Mouse (Mus musculus): Measurements from ENCODE around the gene Recql. TPM values are rescaled to one million over a fixed set of nuclear protein-coding genes. Genes with fewer than 3 reads are reported as not detected.

Recql gene
- polyA plus RNA-seq (2015; fragmentation: Nextera tagmentation; extraction: Ambion mirVana): 22.2 and 23.9 TPM in 2 replicates

DNA sequence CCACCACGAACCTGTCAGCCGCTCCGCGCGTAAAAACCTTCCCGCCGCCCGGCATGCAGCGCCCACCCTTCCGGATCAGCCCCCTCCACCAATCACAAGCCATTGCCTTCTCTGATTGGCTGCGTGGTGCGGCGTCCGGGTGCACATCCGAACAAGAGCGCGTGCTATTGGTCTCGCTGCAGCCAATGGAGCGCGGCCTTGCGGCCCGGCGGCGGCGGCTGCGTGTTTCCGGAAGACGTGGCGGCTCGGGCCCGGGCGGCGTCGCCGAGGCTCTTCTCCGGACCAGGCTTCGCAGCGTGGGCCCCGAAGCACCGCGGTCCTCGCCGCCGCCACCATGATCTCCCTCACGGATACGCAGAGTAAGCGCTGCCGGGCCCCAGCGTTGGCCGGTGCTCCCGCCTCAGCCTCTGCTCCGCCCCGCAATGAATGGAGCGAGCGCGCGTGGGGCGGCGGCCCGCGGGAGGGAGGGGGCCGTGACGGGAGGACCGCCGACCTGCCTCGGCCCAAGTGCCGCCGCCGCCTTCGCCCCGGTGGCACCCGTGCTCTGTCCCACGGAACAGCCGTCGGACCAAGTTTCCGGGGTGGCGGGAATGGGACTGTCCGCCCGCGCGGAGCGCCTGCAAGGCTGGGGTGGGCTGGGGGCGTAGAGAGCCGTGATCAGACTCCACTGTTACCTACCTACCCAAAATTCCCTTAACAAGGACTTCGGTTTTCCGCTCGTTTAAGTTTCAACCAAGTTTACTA is at the start of gene Recql, which contains the start of gene Golt1b:
Gene Recql (minus strand): TSS at position 77 of the 744 bp plus-strand sequence.
Gene Golt1b (plus strand): TSS at position 211 of the 744 bp plus-strand sequence.
- peak within 1 kb of the TSS; percentile 80 for H3K4me2 ChIP-seq
- peak within 1 kb of the TSS; percentile 62 for H3K27ac ChIP-seq (replicated peaks)
- under 1% methylated on average over 84 of the region's 87 CpGs for WGBS
- H3K27me3 ChIP-seq: no peaks in the 10 kb centered on the region
- no peaks in the 10 kb centered on the region for H3K36me3 ChIP-seq
- peak within 1 kb of the TSS; percentile 83 for H3K9ac ChIP-seq
- peak; percentile 100 for ATAC-seq (ENCODE audit: low FRiP score, low read depth)
- H3K4me3 ChIP-seq: peak within 1 kb of the TSS; percentile 99
- peaks cover 25% of the 10 kb centered on the region for H3K4me1 ChIP-seq (replicated peaks)
- no peaks in the 10 kb centered on the region for H3K9me3 ChIP-seq

DNA sequence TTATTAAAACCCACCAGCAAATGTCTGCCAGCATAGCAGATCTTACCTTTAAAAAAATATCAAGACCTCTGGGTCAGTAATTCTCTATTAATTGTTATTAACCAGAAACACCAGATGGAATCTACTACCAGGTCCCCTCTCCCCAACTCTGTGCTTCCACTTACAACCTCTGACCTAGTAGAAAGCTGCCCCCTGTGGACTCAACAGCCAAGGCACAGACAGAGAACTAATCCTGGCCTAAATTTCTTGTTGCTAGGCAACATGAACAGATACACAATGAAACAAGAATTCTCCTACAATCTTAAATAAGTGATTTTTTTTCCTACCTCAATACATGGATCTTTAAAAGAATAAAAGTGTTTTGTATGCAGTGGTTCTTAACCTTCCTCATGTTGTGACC is 42.2 kb upstream of the Recql start:
- no peak overlapping the region for H3K4me3 ChIP-seq
- no peak overlapping the region for H3K9ac ChIP-seq
- ATAC-seq (ENCODE audit: low FRiP score, low read depth): no peak
- H3K27ac ChIP-seq (replicated peaks): no peak overlapping the region
- no peaks in the 10 kb centered on the region for H3K36me3 ChIP-seq
- no peaks in the 10 kb centered on the region for H3K27me3 ChIP-seq
- H3K4me1 ChIP-seq (replicated peaks): no peaks in the 10 kb centered on the region
- H3K4me2 ChIP-seq: no peak overlapping the region
- no peaks in the 10 kb centered on the region for H3K9me3 ChIP-seq

DNA sequence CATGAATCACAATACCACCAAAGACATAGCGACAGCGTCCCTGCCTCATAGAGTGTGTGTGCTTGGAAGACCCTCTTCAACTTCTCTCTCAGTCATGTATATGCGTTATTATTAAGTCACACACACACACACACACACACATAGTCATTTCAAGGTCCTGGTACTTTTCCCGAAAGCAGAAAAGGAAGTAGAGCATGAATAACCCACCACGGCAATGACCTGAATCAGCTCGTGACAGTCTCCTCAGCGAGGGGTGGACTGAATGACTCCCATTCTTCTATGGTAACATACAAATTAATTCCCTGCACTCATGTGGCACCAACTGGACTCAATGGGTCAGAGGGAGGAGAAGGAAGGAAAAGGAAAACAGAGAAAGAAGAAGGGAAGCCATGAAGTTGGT is 38.1 kb upstream of the Recql start:
- Histone ChIP-seq H3K36me3 (no peaks in the 10 kb centered on the region), H3K9ac (no peak overlapping the region)

DNA sequence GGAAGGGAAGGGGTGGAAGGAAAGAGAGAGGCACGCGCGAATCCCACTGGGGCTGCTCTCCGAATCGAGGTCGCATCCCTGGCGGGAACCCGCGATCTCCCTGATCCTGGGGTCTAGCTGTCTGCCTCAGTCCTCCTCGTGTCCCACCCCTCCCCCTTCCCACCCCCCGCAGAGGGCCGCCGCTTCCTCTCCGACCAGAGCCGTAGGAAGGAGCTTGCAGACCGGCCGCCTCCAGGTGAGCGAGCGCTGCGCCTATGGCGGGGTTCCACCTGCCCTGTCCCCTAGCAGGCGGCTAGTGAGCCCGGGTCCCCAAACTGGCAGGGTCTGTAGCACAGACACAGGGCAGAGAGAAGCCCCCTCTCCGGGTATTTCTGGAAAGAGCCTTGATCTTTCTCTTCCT is 27.7 kb upstream of the Recql start:
- H3K4me1 ChIP-seq (replicated peaks): peaks cover 4% of the 10 kb centered on the region
- H3K4me2 ChIP-seq: peak overlapping the region; percentile 77
- no peaks in the 10 kb centered on the region for H3K9me3 ChIP-seq
- H3K27ac ChIP-seq (replicated peaks): no peak overlapping the region
- peak; percentile 34; the same call in 1 of the 2 replicates for ATAC-seq (ENCODE audit: low FRiP score, low read depth)
- under 1% methylated on average over 24 of the region's 24 CpGs for WGBS
- peaks cover 22% of the 10 kb centered on the region; the same call in 1 of the 2 replicates for H3K27me3 ChIP-seq
- no peaks in the 10 kb centered on the region for H3K36me3 ChIP-seq
- peak overlapping the region; percentile 38 for H3K4me3 ChIP-seq
- H3K9ac ChIP-seq: peak overlapping the region; percentile 42

More for the DNA sequence above, 38.1 kb upstream of the Recql start:
- no peak overlapping the region for H3K4me3 ChIP-seq
- no peak overlapping the region for H3K27ac ChIP-seq (replicated peaks)
- H3K4me1 ChIP-seq (replicated peaks): no peaks in the 10 kb centered on the region
- 67% methylated on average over 7 of the region's 7 CpGs for WGBS
- no peak overlapping the region for H3K4me2 ChIP-seq
- H3K9me3 ChIP-seq: no peaks in the 10 kb centered on the region
- ATAC-seq (ENCODE audit: low FRiP score, low read depth): no peak
- H3K27me3 ChIP-seq: no peaks in the 10 kb centered on the region

DNA sequence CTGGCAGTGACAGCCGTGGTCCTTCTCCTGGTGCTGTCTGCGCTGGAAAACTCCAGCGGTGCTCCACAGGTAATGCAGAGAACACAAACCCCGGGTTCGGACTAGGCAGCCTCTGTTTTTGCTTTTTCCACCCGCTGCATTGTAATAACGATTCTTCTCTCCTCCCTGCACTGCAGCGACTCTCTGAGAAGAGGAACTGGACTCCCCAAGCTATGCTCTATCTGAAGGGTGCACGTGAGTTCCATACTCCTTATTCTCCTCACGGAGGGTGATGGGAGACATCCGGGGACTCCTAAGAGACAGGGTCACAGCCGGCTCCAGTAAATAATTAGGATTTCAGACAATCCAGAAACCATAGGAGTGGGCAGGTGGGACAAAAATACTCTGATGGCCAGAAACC is 27.0 kb upstream of the Recql start:
- Histone ChIP-seq H3K9me3 (no peaks in the 10 kb centered on the region), H3K9ac (no peak overlapping the region), H3K27ac (replicated peaks) (no peak overlapping the region), H3K4me2 (peak overlapping the region; percentile 77), H3K27me3 (peaks cover 22% of the 10 kb centered on the region; the same call in 1 of the 2 replicates), H3K36me3 (no peaks in the 10 kb centered on the region), H3K4me3 (no peak overlapping the region), H3K4me1 (replicated peaks) (peaks cover 4% of the 10 kb centered on the region)
- no peak for ATAC-seq (ENCODE audit: low FRiP score, low read depth)
- WGBS: 16% methylated on average over 12 of the region's 12 CpGs

DNA sequence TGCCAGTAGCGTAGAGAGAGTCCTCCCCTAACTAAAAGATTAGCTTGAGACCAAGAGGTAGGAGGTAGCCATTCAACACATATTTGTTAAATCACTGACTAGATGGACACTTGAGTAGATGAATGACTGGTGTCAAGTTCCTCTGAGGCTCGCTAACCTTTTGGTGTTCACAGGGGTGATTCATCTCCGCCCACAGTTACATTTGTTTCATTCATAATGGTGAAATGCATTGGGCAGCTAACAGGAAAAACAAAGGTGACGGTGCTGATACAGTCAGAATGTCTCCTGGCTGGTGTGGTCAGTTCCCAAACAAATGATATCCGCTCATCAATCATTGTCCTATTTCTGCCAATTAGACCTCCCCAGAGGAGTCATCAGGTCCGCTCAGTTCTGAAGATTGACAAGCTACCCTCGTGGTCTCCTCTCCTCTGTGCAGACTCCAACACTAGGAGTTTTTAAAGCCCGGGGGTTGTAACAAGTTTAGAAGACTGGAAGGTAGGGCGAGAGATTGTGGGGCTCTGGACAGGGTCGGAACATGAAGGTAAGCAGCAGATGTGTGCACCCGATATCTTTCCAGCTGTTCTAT is 26.1 kb upstream of the Recql start, which contains the start of gene Spx:
Gene Spx (plus strand): TSS at position 536 of the 586 bp plus-strand sequence.
- Histone ChIP-seq H3K4me2 (peak within 1 kb of the TSS; percentile 77), H3K27me3 (peaks cover 22% of the 10 kb centered on the region; the same call in 1 of the 2 replicates), H3K9ac (no peak within 1 kb of the TSS), H3K4me1 (replicated peaks) (peaks cover 4% of the 10 kb centered on the region), H3K4me3 (no peak within 1 kb of the TSS), H3K9me3 (no peaks in the 10 kb centered on the region), H3K27ac (replicated peaks) (no peak within 1 kb of the TSS), H3K36me3 (no peaks in the 10 kb centered on the region)
- 67% methylated on average over 11 of the region's 11 CpGs for WGBS
- no peak for ATAC-seq (ENCODE audit: low FRiP score, low read depth)

DNA sequence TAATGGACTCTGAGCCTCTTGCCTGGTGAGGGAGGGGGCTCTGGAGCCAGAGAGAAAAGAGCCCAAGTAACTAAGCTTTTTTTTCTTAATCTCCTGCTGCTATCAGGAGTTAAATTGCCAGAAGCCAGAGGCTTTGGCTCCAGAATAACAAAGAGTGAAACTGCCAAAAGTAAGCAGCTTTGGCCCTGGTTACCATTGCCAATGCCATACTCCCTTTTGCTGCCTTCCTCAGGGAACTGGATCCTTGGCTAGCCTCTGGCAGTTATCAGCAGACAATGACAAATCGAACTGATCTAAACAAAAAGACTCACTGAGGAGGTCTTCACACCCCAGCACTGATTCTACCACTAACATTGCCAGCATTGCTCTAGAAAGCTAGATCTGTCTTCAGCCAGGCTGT is 24.3 kb upstream of the Recql start:
- Histone ChIP-seq H3K27me3 (peaks cover 22% of the 10 kb centered on the region; the same call in 1 of the 2 replicates), H3K9ac (no peak overlapping the region), H3K4me2 (no peak overlapping the region), H3K27ac (replicated peaks) (no peak overlapping the region), H3K4me1 (replicated peaks) (peaks cover 4% of the 10 kb centered on the region), H3K36me3 (no peaks in the 10 kb centered on the region), H3K9me3 (no peaks in the 10 kb centered on the region), H3K4me3 (no peak overlapping the region)
- 20% methylated on average over 1 of the region's 1 CpGs for WGBS
- peak; percentile 56; the same call in 1 of the 2 replicates for ATAC-seq (ENCODE audit: low FRiP score, low read depth)

DNA sequence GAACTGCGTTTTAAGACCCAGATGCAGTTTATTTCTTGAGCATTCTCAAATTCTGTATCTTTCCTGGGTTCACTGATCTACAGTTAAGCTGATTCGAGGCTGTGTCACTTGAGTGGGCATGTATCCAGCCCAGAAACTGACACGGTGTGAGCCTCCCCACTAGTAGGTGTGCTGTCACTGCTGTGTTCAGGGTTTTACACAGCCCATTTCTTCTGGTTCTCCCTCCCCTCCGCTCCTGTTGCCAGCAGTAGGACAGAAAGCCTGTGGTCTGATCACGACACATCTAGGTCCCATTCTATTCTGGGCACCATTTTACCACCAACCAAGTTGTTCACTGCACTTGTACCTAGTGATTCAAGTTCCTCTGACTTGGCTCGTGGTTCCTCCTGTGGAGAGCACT is 8.9 kb upstream of the Recql start:
- H3K27me3 ChIP-seq: no peaks in the 10 kb centered on the region
- 91% methylated on average over 6 of the region's 6 CpGs for WGBS
- no peak overlapping the region for H3K4me3 ChIP-seq
- no peaks in the 10 kb centered on the region for H3K4me1 ChIP-seq (replicated peaks)
- ATAC-seq (ENCODE audit: low FRiP score, low read depth): no peak
- no peak overlapping the region for H3K9ac ChIP-seq
- no peak overlapping the region for H3K27ac ChIP-seq (replicated peaks)
- H3K9me3 ChIP-seq: no peaks in the 10 kb centered on the region
- no peak overlapping the region for H3K4me2 ChIP-seq
- H3K36me3 ChIP-seq: peaks cover 23% of the 10 kb centered on the region

DNA sequence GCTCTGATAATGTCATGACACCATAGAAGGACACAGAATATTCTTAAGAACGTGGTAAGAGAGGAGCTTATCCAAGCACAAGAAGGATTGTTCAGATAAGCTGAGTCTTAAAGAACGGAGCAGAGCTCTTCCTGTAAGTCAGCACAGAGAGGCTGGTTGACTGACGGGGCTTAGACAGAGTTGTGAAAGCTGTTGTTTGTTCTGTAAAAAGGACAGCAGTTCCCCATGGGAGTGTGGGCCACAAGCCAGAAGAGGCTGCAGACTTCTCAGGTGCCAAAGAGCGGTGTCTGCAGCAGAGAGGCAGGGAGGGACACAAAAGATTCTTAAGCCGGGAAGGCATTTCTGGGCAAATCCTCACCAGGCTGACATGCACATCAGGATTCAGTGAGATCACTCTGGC is 7.8 kb upstream of the Recql start:
- whole genome bisulfite sequencing: 85% methylated on average over 5 of the region's 5 CpGs
- Histone ChIP-seq H3K27me3 (no peaks in the 10 kb centered on the region), H3K27ac (replicated peaks) (no peak overlapping the region), H3K4me1 (replicated peaks) (no peaks in the 10 kb centered on the region), H3K36me3 (peaks cover 20% of the 10 kb centered on the region), H3K4me2 (no peak overlapping the region), H3K9me3 (no peaks in the 10 kb centered on the region), H3K9ac (no peak overlapping the region), H3K4me3 (no peak overlapping the region)
- no peak for ATAC-seq (ENCODE audit: low FRiP score, low read depth)

DNA sequence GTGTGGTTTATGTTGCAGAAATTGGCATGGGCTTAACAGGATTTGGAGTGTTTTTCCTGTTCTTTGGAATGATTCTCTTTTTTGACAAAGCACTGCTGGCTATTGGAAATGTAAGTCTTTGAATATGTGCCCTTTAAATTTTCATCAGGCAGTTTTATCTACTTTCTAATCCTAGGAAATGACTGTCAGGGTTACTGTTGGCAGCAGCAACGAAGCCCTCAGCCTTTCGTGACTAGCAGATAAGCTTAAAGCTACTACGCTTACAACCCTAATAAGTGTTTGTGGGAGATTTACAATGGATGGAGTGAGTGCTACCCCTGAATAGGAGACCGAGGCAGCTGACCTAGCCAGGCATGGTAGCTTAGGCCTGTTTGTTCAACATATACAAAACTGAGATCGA is 5.4 kb upstream of the Recql start:
- H3K4me1 ChIP-seq (replicated peaks): peaks cover 18% of the 10 kb centered on the region
- WGBS: 97% methylated on average over 5 of the region's 5 CpGs
- no peak for ATAC-seq (ENCODE audit: low FRiP score, low read depth)

DNA sequence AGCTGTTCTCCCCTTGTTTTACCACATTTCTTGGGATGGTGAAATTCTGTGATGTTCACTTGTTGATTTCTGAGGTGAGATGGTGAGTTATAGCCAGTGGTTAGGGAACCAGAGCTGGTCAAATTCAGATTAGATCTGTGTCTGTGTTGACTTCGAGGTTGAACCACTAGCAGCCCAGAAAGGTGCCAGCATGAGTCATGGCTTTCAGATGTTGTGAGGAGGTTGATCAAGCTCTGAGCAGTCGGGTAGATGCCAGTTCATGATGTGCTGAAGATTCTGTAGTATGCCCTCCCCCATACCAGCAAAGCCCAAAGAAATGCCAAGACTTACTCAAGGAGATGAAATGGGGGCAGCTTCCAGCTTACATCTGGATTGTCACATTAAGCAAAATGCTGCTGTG is 2.2 kb upstream of the Recql start:
- no peaks in the 10 kb centered on the region for H3K27me3 ChIP-seq
- peaks cover 25% of the 10 kb centered on the region for H3K4me1 ChIP-seq (replicated peaks)
- H3K36me3 ChIP-seq: no peaks in the 10 kb centered on the region
- no peak overlapping the region for H3K4me2 ChIP-seq
- H3K27ac ChIP-seq (replicated peaks): no peak overlapping the region
- ATAC-seq (ENCODE audit: low FRiP score, low read depth): no peak
- no peaks in the 10 kb centered on the region for H3K9me3 ChIP-seq
- H3K4me3 ChIP-seq: no peak overlapping the region
- no peak overlapping the region for H3K9ac ChIP-seq
- WGBS: 89% methylated on average over 2 of the region's 2 CpGs

More for the DNA sequence above, 5.4 kb upstream of the Recql start:
- Histone ChIP-seq H3K9ac (no peak overlapping the region), H3K4me3 (no peak overlapping the region), H3K27me3 (no peaks in the 10 kb centered on the region), H3K27ac (replicated peaks) (no peak overlapping the region), H3K9me3 (no peaks in the 10 kb centered on the region), H3K36me3 (peaks cover 20% of the 10 kb centered on the region), H3K4me2 (no peak overlapping the region)

DNA sequence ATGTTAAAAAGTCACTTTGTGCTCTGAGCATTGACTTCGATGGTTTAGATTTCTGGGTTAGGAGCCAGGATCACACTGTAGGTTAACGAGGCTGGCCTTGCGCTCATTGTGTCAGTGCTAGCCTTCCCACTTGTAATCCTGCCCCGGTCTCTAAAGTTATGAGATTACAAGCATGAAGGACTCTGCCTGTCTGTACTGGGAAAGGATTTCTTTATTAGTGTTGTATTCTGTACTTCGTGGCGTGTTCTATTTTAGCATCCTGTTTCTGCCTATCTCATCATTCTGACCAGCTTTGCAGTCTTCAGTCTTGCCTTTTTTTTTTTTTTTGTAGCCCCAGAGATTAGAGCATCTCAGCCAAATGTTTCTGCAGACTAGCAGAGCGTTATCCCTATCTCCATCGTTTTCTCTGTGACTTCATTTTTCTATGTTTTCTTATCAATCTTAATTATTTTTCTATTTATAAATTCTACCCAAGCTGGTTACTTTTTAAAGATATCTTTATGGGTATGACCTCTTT is 926 bp upstream of the Recql start:
- Histone ChIP-seq H3K4me3 (peak overlapping the region; percentile 99), H3K4me1 (replicated peaks) (peaks cover 25% of the 10 kb centered on the region), H3K27me3 (no peaks in the 10 kb centered on the region), H3K27ac (replicated peaks) (no peak overlapping the region), H3K4me2 (peak overlapping the region; percentile 69), H3K9me3 (no peaks in the 10 kb centered on the region), H3K36me3 (no peaks in the 10 kb centered on the region), H3K9ac (peak overlapping the region; percentile 83)
- WGBS: 23% methylated on average over 8 of the region's 8 CpGs
- ATAC-seq (ENCODE audit: low FRiP score, low read depth): no peak
